Mouse (Mus musculus) lung, postnatal 4 days (tissue): ENCODE results near the gene Syne2.
A peak's percentile ranks its signal among the peaks of the same experiment; 100 is the strongest.

Experiments
- DNase-seq, 2 experiments: peaks; one replicate each; pipeline ENCODE4 v3.0.0; 2021

The Syne2 gene

DNA sequence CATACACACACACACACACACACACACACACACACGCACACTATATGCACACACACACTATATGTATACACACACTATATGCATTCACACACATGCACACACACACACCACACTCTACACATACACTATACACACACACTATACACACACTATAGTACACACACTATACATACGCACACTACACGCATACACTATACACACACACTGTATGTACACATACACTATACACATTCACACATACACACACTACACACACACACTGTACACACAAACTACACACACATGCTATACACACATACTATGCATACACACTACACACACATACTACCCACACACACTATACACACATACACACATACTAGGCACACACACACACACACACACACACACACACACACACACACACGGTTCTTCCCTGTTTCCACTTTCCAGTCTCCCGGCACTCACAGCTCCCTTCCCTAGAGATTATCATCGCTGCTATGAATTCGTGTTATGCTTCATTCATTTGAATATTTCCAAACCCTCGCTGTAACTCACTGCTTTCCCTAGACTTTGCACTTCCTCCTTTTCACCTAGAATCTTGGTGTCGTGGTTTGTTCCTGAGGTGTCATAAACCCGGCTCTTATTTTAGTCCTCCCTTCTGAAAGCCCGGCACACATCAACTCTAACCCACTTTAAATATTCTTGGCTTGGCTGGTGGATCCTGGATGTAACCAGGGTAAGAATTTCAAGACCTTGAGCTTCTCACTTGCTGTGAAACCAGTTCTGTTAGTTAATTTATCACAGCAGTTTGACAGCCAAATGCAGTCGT is 15.4 kb downstream of the Syne2 start:
- DNase-seq: no peak

- DNase-seq: no peak
These were observed 16.2 kb downstream of the Syne2 start for GRCm38 (mm10) chr12:75833960-75834729.

- peak; percentile 24 to 45 for DNase-seq
These were observed 18.6 kb downstream of the Syne2 start for GRCm38 (mm10) chr12:75836524-75836962.

- DNase-seq: no peak
These were observed 19.5 kb downstream of the Syne2 start for GRCm38 (mm10) chr12:75837462-75837861.

DNA sequence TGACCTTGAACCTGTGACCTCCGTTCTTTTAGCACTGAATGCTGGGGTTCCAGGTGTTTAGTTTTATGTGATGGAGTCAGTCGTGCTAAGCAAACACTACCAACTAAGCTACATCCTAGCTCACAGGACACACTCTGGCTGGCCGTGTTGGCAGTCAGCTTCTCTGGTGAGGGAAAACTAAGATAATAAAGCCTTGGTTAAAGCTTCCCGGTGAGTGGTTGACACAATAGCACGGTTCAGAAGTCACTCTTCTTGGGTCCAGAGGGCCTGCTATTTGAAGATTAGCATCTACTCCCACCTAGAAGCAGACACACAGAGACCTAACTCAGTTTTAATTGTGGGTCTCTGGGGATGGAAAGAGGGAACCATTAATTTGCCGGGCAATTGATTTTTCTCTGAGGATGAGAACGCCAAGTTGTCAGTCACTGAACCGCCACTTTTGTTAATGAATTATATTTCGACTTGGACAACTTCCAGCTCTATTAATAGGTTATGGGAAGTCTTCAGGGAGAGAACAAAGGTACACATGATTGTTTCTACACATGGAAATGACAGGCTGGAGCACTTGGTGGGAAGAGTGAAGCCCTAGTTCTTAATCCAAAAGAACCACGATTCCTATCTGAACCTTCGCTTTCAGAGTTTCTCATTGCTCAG is 21.3 kb downstream of the Syne2 start:
- DNase-seq: no peak

- no peak for DNase-seq
These were observed 23.2 kb downstream of the Syne2 start for GRCm38 (mm10) chr12:75841183-75841582.

DNA sequence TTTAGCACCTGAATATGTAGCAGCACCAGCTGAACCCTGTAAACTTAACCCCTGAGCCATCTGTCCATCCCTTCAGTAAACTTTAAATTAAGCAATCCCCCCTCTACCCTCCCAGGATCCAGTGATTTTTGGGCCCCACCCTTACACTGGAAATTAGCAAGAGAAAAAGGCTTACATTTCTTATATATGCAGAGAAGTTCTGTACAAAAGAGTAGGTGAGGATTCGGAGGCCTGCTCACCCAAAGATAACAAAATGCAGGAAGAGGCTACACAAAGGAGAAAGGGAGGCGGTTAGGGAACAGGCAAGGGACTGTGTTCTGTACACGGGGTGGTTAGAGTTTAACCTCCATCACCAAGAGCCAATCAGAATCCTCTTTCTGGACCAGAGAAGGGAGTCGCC is 26.4 kb downstream of the Syne2 start:
- DNase-seq: no peak

DNA sequence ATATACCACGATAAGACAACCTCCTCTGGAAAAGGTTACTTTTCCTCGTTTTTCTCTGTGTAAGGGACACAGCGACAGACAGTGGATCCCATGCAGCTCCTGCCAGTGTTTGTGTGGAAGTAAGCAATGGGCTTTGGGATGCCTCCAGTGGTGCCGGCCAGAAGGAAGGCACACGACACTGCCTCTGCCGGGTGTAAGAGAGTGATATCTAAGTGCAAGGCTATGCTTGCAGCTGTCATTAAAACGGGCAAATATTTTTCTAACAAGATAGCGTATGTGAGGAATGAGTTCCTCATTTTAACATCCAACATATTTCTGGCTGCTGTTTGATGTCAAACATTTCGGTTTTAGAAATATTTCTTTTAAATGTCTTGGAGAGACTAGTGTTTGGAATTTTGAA is 27.1 kb downstream of the Syne2 start:
- no peak for DNase-seq

DNA sequence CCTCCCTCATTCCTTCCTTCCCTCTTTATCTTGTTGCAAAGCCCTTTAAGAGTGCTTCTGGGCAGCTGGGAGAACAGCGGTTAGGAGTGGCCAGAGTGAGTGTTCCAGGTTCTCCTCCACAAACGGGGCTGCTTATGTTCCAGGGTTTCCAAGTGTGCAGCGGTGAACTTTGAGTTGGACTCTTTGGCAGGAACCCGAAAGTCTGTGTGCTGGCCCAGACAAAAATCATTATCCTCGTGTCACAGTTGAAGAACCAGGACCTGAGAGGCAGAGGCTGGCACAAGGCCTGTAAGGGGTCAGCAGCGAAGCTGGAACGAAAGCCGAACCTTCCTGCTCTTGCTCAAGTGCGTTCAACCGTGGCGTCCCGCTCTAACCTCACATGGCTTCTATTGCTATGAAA is 28.6 kb downstream of the Syne2 start:
- no peak for DNase-seq

DNA sequence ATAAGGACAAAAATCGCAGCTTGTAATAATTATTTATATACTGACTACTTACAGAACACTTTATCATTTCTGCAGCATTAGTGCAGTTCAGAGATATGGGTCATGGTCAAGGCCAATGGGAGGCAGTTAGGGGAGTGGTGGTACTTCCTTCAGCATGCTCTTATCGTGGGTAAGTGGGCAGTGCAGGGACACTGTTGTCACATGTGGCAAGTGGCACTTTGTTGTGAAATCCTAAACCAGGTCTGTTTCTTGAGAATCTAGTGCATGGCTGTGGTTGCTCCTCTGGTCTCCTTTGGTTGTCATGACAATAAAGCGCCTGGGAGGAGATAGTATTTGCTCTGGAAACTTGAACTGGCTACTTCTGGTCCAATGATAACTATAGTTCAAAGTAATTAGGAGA is 32.3 kb downstream of the Syne2 start:
- no peak for DNase-seq

DNA sequence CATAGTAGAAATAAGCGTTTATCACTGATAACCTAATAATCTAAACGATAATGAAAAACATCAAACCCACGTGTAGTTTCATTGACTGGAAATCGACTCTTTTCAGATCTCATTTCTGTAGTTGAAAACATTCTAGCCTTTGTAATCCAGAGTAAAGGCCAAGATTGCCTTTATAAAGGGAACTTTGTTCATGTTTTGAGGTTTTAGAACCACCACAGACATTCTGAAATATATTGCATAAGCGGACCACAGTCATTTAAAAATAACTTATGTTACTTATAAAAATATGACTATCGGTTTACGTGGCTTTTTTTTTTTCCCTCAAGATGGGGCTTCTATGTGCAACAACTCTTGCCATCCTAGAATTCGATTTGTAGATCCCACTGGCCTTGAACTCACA is 33.5 kb downstream of the Syne2 start:
- DNase-seq: no peak

DNA sequence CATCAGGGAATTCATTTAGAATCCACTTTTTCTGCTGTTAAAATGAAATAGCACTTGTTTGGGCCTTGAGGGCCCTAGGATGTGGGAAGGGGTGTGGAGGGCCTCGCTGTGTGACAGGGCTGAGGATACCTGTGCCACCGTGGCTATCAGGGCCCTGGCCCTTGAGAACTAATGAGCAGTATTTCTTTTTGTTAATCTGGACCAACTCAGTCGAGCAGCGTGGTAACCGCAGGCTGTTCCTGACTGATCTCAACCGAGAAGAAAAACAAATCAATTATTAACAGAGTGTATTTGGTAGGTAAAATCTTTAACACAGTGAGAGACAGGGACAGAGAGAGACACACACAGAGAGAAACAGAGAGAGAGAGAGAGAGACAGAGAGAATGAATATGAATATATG is 34.5 kb downstream of the Syne2 start:
- no peak for DNase-seq

DNA sequence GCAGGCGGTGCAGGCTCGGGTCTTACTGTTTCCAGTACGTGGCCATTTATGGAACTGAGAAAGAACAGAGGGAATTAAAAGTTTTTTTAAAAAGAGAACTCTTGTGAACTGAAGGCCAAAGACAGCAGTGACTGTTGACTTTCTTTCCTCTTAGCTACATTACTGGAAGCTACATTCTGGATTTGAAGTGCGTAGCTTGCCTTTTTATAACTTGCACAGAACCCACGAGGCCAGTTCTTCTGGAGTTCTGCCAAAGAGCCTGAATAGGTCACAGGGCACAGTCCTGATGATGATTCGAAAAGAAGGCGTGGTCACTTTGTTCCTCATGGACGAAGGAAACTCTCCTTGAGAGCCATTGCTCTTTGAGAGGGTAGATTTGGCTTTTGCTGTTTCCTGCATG is 35.6 kb downstream of the Syne2 start:
- DNase-seq: peak; percentile 42 to 56

DNA sequence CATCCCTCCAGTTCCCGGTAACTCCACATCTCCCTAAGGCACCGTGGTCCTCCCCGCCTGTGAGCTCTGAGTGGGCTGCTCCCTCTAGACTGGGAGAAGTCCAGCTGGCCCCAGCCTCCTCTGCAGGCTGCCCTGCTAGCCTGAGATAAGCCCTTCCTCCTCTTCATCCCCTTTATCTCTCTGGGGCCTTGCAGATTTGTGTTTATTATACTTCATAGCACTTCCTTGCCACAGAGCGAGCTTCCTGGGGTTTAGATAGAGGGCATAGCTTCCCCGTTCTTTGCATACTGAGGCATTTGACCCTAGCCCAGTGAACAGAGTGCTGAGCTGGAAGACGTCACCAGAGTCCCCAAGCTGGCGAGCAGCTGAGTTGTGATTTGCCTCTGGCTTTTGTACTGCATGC is 37.1 kb downstream of the Syne2 start:
- DNase-seq: peak; percentile 40 to 66

GRCm38 (mm10) chr12:75855621-75856020 is 37.7 kb downstream of the Syne2 start:
- DNase-seq: no peak

DNA sequence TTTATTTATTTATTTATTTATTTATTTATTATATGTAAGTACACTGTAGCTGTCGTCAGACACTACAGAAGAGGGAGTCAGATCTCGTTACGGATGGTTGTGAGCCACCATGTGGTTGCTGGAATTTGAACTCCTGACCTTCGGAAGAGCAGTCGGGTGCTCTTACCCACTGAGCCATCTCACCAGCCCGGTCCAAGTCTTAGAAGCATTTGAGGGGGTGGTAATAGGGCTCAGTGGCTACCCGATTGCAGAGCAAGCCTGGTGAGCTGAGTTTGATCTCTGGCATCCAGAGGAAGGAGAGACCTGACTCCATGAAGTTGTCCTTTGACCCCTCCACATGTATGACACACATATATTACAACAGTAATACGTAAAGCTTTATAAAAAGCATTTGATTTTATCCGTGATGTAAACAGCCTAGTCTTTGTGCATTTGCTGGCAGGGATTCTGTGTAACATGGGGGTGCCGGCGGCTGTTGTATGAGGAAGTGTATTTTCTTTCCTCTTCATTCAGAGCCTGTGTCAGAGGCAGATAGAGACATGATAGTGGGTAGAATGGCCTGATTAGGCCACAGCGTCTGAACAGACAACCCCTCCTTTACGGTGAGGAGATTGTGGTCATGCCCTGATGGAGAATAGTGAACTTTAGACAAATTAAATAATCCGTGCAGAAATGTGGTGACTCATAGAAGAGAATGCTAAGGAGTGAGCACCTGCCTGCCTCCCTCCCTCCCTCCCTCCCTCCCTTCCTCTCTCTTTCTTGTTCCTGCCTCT is 38.3 kb downstream of the Syne2 start:
- DNase-seq: no peak

- peak; percentile 26 to 49 for DNase-seq
These were observed 42.0 kb downstream of the Syne2 start for GRCm38 (mm10) chr12:75859936-75860335.

DNA sequence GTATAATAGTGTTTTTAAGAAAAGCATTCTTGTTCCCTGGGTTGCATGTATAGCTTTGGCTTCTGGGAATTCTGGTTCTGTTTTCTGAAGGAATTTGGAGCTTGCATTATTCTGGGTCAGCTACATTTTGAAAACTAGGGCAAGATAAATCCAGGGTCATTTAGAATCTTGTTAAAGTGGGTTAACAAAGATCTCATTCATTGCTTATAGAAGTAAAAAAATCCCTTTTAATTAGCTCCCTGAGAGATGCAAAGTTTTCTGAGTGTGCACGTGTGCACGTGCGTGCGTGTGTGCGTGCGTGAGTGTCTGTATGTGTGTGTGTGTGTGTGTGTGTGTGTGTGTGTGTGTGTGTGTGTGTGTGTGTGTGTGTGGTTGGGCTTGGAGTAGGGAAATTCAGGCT is 42.9 kb downstream of the Syne2 start:
- DNase-seq: no peak

DNA sequence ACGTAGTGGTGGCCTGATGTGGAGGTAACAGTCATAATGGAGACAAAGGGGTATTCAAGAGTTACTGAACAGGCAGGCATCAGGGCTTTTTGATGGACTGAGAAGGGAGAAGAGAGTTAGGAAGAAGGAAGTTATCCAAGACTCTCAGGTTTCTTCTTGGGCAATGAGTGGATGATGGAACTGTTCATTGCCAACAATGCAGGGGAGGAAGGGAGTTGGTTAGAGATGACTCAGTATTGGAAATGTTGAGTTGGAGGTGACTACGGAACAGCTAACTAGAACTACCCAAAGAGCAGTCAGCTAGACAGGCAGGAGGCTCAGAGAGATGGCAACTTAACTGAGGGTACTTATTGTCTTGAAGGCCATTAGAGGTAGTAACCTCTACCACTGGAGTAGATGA is 47.2 kb downstream of the Syne2 start:
- DNase-seq: no peak

- DNase-seq: no peak
These were observed 48.8 kb downstream of the Syne2 start for GRCm38 (mm10) chr12:75866419-75867373.

DNA sequence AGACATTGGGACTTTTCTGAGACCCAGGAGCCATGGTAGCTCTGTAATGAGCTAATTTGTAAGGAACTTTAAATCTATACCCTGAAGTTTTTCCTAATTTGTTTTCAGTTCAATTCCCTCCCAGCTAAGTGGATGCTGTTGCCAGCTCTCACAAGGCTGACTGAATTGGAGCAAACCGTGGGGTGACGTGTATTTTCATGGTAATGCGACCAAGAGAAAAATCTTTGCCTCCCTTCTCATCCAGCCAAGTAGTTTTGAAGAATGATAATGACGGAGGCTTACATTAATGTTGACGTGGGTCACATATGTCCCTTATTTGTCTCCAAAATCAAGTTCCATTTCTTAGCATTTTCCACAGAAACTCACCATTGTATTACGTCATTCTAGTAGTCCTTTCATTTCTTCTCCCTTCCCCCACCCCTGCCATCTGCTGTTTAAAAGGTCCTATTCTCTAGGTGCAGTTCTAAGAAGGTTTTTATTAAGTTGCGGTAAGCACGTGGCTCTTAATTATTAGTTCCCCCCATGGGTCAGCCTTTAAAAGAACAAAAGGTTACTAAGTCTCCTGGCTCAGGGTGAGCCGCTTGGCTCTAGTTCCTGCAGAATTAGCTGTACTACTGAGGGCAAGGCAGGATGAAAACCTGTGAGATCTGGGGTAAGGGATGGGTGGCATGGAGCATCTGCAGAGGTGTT is 55.8 kb downstream of the Syne2 start:
- DNase-seq: no peak
